Mouse (Mus musculus): ENCODE measurements around the gene Tnrc6a.

Tnrc6a gene

DNA sequence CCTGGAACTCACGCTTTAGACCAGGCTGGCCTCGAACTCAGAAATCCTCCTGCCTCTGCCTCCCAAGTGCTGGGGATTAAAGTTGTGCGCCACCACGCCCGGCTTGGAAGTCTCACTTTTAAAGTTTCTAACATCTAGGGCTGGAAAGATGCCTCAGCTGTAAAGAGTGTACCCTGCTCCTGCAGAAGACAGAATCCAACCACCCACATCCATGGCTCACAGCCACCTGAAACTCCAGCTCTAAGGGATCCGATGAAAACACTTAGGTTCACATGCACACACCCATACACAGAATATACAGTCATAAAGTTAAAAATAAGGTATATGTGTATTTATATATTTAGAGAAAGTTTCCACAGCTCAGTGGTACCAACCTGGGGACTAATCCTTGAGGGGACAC, 10.1 kb upstream of the Tnrc6a start:
- CTCF ChIA-PET, result no interaction called here
- POLR2A ChIA-PET, result interaction anchor here in 2 of 4 experiments (1.2 to 1.4 kb wide), 3 partner anchors 9 to 33 kb away, joined by 3 to 4 read pairs (median 3); no protein-coding TSS in a partner anchor

DNA sequence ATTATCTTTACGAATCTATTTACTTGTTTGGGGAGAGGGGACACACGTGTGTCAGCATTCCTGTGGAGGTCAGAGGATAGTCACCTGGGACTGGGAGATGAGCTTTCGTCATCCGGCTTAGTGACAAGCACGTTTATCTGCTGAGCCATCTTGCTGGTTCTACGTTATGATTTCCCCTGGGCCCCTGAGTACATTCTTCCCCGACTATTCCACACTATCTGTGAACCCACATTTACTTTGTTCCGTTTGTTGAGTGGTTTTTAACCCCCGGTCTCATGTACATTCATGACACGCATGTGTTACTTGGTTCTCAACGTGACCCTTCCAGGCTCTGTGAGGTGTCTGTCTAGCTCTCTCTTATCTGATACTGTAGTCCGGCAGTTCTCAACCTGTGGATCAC, 6.9 kb upstream of the Tnrc6a start:
- POLR2A ChIA-PET, result interaction anchor here in 1 of 4 experiments (0.5 to 1.8 kb wide), 4 partner anchors 11 to 29 kb away, joined by 3 to 5 read pairs (median 4); no protein-coding TSS in a partner anchor
- CTCF ChIA-PET, result interaction anchor here in 1 of 4 experiments (0.6 kb wide), 1 partner anchor 19 kb away, joined by 3 read pairs; no protein-coding TSS in a partner anchor

DNA sequence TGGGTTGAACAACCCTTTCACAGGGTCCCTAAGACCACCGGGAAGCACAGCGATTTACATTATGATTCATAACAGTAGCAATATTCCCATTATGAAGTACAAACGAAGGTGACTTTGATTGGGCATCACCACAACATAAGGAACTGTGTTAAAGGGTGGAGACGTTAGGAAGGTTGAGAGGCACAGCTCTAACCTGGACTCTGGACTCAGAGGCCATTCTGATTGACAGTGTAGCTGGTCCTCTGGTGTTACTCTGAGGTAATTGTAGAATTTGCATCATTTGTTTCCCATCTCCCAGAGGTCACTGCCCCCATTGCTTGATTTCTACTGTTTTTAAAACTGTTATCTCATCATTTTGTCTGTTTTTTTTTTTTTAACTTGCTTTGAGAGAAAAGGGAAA, 6.5 kb upstream of the Tnrc6a start:
- CTCF ChIA-PET, result no interaction called here
- POLR2A ChIA-PET, result interaction anchor here in 1 of 4 experiments (0.5 to 1.8 kb wide), 3 partner anchors 11 to 29 kb away, joined by 3 to 5 read pairs (median 4); no protein-coding TSS in a partner anchor

DNA sequence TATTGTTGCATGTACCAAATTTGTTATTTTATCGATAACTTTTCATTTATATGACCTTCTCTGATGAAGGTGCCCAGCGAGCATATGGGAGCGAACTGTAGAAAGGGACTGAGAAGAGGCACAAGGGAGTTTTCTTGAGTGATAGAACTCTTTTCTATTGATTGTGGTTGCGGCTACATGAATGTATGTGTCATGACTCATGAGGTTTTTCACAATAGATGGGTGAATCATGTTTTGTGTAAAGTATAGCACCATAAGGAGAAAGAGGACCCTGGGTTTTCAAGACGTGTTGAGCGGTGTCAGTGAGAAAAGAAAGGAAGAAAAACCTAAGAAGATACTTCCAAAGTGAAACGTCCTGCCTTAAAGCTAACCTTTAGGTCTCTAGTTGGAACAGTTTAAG, 3.2 kb upstream of the Tnrc6a start:
- ChIA-PET CTCF (no interaction called here), POLR2A (interaction anchor here in 1 of 4 experiments (1.0 kb wide), 1 partner anchor 11 kb away, joined by 3 read pairs; no protein-coding TSS in a partner anchor)

DNA sequence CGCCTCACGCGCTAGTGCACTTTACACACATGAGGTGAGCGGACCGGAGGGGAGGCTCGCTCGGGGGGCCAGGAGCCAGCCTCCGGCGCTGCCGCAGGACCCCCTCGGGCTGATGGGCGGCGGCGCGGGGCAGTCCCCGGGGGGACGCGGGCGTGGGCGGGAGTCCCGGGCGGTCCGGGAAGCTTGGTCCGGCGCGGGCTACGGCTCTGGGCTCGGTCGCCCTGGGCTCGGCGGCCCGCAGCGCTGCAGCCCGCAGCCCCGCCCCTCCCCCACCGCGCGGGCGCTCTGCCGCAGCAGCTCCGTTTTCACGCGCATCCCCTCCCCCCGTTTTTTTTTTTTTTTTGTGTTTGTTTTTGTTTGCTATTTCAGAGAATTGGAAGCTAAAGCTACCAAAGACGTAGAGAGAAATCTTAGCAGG, 623 bp downstream of the Tnrc6a start:
- ChIA-PET POLR2A (interaction anchor here (0.5 to 11.5 kb wide), 22 partner anchors 10 to 878 kb away, joined by 3 to 132 read pairs (median 4); no protein-coding TSS in a partner anchor), CTCF (interaction anchor here in 2 of 4 experiments (0.6 kb wide), 2 partner anchors 31 to 38 kb away, joined by 4 to 6 read pairs; no protein-coding TSS in a partner anchor)

DNA sequence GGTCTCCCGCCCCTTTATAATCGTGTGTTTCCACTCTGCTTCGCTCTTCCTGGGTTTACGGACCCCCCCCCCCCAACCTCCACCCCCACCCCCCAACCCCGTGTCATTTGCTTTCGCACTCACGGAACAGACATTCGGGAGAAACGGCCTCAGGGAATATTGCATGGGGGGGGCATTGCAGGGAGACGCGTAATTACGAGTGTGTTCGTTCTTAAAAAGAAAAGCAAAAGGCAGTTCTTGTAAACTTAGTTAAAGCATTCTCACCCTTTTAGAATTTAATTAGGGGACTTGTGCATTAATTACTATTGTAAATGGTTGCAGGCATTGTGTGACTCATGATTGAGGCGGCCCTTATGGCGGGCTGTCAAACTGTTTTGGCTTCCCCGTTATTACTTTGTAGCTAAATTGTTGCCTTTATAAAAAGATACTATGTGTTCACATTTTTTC, 1.1 kb downstream of the Tnrc6a start:
- POLR2A ChIA-PET, result interaction anchor here in 3 of 4 experiments (0.6 to 11.5 kb wide), 19 partner anchors 10 to 878 kb away, joined by 3 to 132 read pairs (median 4); no protein-coding TSS in a partner anchor
- CTCF ChIA-PET, result interaction anchor here in 1 of 4 experiments (0.6 kb wide), 1 partner anchor 37 kb away, joined by 4 read pairs; no protein-coding TSS in a partner anchor

DNA sequence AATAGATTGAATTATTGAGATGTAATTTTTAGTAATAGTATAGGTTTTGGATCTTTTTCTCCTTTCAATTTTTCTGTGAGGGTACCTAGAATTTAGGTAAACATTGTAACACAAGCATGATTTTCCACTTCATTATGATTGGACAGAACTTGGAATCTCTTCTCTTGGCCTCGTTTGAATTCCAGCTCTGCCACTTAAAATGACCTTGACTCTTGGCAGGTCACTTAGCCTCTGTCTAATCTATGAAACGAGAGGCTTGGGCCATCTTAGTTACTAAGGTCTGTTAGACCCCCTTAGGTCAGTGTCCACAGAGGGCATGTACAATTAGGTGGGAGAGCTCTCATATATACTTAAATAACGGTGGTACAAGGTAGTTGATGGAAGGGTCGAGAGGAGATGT, 2.4 kb downstream of the Tnrc6a start:
- ChIA-PET POLR2A (interaction anchor here in 2 of 4 experiments (1.2 to 11.5 kb wide), 3 partner anchors 9 to 75 kb away, joined by 4 to 132 read pairs (median 4); no protein-coding TSS in a partner anchor), CTCF (interaction anchor here in 1 of 4 experiments (0.5 kb wide), 1 partner anchor 84 kb away, joined by 3 read pairs; no protein-coding TSS in a partner anchor)

DNA sequence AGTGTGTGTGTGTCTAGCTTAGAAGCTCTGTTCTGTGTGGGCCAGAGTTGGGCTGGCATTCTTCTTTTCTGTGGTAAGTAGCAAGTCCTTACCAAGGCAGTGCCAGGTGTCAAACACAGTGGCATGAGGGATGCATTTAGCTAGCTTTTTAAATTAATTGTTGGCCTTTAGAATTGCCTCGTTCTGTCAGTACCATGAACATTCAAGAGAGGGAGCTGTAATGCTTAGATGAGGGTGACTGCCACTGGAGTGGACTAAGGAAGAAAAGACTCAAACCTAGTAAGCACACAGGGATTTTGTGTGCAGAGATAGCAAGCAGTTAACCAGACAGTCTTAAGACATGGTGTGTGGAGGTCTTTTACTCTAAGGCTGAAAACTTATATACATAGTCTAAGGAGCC, 3.6 kb downstream of the Tnrc6a start:
- CTCF ChIA-PET, result interaction anchor here in 3 of 4 experiments (0.5 to 1.5 kb wide), 3 partner anchors 16 to 73 kb away, joined by 3 read pairs; no protein-coding TSS in a partner anchor

DNA sequence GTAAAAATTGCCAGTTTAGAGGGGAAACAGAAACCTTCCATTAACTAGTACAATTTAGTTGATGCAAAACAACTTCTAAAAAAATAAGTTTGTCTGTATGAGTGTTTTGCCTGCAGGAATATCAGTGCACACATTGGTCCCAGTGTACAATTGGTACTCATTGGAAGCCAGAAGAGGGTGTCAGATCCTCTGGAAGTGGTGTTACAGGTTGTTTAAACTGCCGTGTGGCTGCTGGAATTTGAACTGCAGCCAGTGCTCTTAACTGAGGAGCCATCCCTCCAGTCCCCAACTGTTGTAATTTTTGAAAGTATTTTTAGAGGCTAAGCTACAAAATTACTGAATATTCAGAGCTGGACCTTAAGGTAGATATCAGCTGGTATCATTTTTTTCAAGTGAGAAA, 4.3 kb downstream of the Tnrc6a start:
- CTCF ChIA-PET, result interaction anchor here in 2 of 4 experiments (0.6 to 1.5 kb wide), 3 partner anchors 26 to 182 kb away, joined by 3 to 4 read pairs (median 3); no protein-coding TSS in a partner anchor
- POLR2A ChIA-PET, result interaction anchor here in 3 of 4 experiments (0.6 to 11.5 kb wide), 11 partner anchors 10 to 206 kb away, joined by 3 to 132 read pairs (median 4); no protein-coding TSS in a partner anchor

More for the DNA sequence above, 3.6 kb downstream of the Tnrc6a start:
- POLR2A ChIA-PET, result interaction anchor here in 3 of 4 experiments (0.6 to 11.5 kb wide), 12 partner anchors 10 to 207 kb away, joined by 3 to 132 read pairs (median 4); no protein-coding TSS in a partner anchor

DNA sequence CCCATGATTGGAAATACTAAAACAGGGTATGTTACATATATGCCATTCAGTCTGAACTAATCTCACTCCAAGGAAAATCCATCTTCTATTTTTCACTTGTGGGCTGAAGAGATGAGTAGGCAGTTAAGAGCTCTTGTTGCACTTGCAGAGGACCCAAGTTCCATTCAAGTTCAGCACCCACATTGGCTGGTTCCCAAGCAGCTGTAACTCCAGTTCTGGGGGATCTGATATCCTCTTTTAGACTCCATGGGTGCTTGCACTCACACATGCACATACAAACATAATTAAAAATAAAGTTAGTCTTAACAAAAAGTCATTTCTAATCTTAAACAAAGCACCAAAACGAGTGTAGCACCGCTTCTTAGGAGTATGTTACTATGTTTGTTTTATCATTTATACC, 5.4 kb downstream of the Tnrc6a start:
- CTCF ChIA-PET, result interaction anchor here in 1 of 4 experiments (0.6 kb wide), 1 partner anchor 140 kb away, joined by 4 read pairs; no protein-coding TSS in a partner anchor
- POLR2A ChIA-PET, result interaction anchor here in 1 of 4 experiments (0.6 to 11.5 kb wide), 7 partner anchors 11 to 83 kb away, joined by 3 to 132 read pairs (median 5); no protein-coding TSS in a partner anchor

DNA sequence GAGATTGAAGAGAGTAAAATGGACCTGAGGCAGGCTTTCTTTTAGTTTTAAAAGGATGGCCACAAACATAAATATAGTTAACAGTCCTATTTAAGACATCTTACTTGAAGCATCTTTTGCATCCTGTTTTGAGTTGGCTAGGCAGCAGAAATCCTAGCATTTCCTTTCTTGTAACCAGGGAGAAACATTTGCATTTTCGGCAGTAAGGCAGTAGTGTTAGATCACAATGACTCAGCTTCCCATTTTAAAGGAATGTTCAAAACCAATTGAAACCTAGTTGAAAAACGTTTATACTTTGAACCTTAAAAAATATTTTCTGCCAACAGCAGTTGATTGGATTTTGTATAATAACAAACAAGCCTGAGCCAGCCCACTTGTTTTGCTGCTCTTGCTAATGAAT, 6.5 kb downstream of the Tnrc6a start:
- ChIA-PET POLR2A (interaction anchor here in 2 of 4 experiments (0.9 to 11.5 kb wide), 8 partner anchors 13 to 90 kb away, joined by 3 to 132 read pairs (median 4); no protein-coding TSS in a partner anchor), CTCF (interaction anchor here in 1 of 4 experiments (0.8 kb wide), 1 partner anchor 14 kb away, joined by 3 read pairs; no protein-coding TSS in a partner anchor)

DNA sequence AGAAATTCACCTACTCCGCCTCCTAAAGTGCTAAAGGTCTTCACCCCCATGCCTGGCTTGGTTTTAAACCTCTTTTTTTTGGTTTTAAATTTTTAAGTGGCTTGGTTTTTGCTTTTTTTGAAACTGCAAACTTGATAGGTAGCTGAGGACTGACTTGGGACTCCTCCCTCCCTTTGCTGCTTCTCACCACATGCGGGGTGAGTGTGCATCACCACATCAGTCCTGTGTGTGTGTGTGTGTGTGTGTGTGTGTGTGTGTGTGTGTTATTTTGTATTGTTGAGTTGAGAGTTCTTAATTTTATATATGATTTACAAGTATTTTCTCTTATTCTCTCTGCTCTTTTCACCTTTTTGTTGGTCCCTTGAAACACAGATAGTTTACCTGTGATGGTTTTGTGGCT, 8.7 kb downstream of the Tnrc6a start:
- POLR2A ChIA-PET, result interaction anchor here in 2 of 4 experiments (0.6 to 11.5 kb wide), 3 partner anchors 11 to 197 kb away, joined by 4 to 132 read pairs (median 4); no protein-coding TSS in a partner anchor
- CTCF ChIA-PET, result no interaction called here

DNA sequence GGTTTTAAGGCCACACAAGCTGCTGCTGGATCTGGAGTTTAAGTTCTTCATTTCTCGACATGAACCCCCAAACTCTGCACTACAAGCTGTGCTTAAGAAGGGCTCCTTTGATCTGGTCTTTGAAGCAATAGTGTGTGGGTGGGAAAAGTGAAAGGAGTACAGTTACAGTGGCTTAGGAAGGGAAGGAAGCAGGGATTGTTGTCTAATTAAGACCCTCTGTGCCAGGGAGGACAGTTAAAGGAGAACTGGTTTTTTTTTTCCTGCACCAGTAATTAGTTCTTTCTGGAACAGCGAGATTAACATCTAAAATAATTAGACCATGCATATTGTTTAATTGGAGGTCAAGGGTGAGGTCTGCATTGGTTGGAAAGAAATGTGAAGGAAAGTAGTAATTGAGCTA, 11.2 kb downstream of the Tnrc6a start:
- CTCF ChIA-PET, result interaction anchor here in 1 of 4 experiments (0.9 kb wide), 1 partner anchor 12 kb away, joined by 3 read pairs; no protein-coding TSS in a partner anchor
- POLR2A ChIA-PET, result interaction anchor here in 2 of 4 experiments (0.8 to 2.3 kb wide), 5 partner anchors 9 to 22 kb away, joined by 3 to 9 read pairs (median 4); no protein-coding TSS in a partner anchor

DNA sequence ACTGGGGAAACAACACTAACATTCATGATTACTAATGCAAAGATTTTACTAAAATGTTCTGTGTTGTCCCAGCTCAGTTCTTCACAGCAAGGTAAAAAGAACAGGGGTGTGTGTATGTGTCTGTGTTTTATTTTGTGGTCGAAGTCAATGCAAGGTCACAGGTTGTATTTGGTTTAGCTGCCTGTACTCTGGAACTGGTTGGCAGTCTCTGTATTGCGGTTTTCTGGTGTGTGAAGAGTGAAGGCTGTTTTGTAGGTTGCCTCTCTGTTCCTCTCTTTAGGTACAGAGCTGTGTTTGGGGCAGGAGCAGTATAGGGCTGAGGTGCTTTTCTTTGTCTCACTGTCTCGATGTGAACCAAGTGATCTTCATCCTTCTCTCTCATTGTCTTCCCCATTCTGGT, 12.0 kb downstream of the Tnrc6a start:
- CTCF ChIA-PET, result no interaction called here
- POLR2A ChIA-PET, result interaction anchor here in 2 of 4 experiments (1.0 to 2.3 kb wide), 4 partner anchors 11 to 13 kb away, joined by 4 to 11 read pairs (median 8); no protein-coding TSS in a partner anchor

DNA sequence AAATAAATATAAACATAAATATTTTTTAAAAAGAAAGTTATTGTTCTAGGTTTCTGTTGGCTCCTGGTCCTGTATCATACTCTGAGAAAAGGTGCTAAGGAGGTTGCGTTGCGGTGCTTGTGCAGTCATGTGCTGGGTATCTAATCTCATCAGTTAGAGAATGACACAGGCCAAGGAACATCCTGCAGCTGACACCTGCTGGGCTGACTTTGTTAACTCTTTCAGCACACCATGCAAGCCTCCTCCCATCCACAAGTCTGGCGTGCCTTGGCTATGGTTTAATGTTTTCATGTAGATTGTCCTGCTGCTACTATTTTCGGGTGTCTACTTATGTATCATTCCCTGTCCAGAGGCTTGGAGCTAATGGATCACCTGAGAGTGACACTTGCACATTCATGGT, 14.3 kb downstream of the Tnrc6a start:
- POLR2A ChIA-PET, result interaction anchor here in 2 of 4 experiments (2.3 to 13.3 kb wide), 3 partner anchors 9 to 11 kb away, joined by 11 to 132 read pairs (median 12); partner anchors contain the start of gene Tnrc6a (in 1 of the 2)
- CTCF ChIA-PET, result no interaction called here

DNA sequence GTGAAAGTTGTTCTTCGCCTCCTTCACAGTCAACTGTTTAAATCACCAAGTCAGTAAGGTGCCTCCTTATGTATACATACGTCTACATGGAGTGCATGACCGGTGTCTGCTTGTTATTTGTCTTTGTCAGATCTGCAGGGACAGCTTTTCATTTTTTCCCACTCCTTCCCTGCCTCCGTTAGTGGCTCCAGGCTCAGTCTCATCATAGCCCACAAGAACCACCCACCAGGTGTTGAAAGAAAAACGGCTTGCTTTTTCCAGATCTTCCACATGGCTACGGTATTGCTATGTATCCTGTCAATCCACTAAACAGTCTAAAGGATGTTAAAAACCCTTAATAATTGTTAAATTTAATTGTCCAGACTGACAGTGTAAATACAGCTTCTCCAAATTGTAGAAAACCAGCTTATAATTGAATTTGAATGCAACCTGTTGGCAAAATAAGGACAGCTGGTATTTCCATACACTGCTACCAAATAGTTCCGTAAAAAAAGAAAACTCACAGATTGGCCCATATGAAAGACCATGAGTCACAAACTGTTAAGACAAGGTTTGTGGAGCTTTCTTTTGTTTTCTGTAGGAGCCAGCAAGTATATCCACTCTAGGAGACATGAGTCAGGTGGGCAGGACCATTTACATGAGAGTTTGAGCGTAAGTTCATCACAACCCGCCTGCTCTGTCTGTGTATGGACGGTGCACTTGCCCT, 22.6 kb downstream of the Tnrc6a start:
- ChIA-PET CTCF (interaction anchor here in 2 of 4 experiments (0.5 to 1.3 kb wide), 2 partner anchors 12 kb away, joined by 3 to 20 read pairs; no protein-coding TSS in a partner anchor), POLR2A (interaction anchor here (0.6 to 13.3 kb wide), 18 partner anchors 9 to 231 kb away, joined by 3 to 132 read pairs (median 4); partner anchors contain the start of genes Slc5a11 (in 1 of the 4) and Tnrc6a (in 1 of the 4))

DNA sequence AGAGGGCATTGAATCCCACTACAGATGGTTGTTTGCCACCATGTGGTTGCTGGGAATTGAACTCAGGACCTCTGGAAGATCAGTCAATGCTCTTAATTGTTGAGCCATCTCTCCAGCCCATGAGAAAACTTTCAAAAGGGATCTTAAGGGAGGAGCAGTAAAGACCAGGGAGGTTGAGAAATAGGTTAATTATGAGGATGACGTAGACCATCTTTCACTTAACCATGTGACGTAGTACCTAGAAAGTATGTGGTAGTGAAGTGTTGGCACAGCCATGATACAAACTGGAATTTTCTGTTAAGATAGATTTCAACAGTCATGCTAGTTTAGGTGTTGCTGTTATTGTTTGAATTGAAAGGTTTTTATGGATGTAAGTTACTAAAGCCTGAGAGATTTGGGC, 24.1 kb downstream of the Tnrc6a start:
- ChIA-PET CTCF (interaction anchor here in 2 of 4 experiments (0.6 to 0.7 kb wide), 3 partner anchors 9 to 370 kb away, joined by 3 to 7 read pairs (median 6); no protein-coding TSS in a partner anchor), POLR2A (interaction anchor here in 2 of 4 experiments (0.8 to 13.3 kb wide), 7 partner anchors 11 to 66 kb away, joined by 3 to 132 read pairs (median 3); partner anchors contain the start of genes Slc5a11 (in 1 of the 2) and Tnrc6a (in 1 of the 2))

DNA sequence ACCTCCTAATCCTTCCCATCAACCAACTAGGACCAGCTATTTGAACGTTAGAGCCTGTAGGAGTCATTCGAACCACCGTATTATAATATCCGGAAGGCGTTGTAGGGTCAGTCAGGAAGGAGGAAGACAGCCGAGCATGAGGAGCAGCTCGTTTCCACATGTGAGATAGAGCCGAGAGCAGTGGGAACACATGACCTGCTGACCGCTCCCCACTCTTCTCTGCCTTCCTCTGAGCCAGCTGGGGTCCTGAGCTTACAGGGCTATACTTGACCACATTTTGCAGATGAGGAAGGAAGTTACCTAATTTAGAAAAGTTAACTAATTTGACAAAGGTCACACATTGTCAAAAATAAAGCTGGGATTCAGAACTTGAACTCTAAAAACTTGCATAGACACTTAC, 25.2 kb downstream of the Tnrc6a start:
- CTCF ChIA-PET, result interaction anchor here in 2 of 4 experiments (0.6 to 1.4 kb wide), 3 partner anchors 9 to 119 kb away, joined by 3 to 5 read pairs (median 4); no protein-coding TSS in a partner anchor
- POLR2A ChIA-PET, result interaction anchor here in 3 of 4 experiments (0.6 to 13.3 kb wide), 8 partner anchors 10 to 1128 kb away, joined by 3 to 132 read pairs (median 4); partner anchors contain the start of gene Tnrc6a (in 1 of the 3)
